Mouse (Mus musculus): ENCODE results near the gene Srgap3. TPM values are rescaled to one million over a fixed set of nuclear protein-coding genes. Genes with fewer than 3 reads are reported as not detected.

The Srgap3 gene
- polyA plus RNA-seq, 2 experiments, result 8.4 to 14.3 TPM

- TF ChIP-seq POLR2A (IDR thresholded peaks at IDR 0.05; ENCODE audit: borderline replicate concordance, extremely low read depth, insufficient read depth, insufficient read length), result no peak
- H3K27me3 ChIP-seq (ENCODE audit: control insufficient read depth, insufficient read depth, low read length), result no peaks in the 10 kb centered on the region
- no peak overlapping the region for H3K4me2 ChIP-seq (replicated peaks; ENCODE audit: low read depth, low read length, severe bottlenecking)
- no peaks in the 10 kb centered on the region for H3K9me3 ChIP-seq (ENCODE audit: control insufficient read depth, low read length)
- no peak overlapping the region for H3K9ac ChIP-seq (ENCODE audit: low read depth, low read length, severe bottlenecking)
- H3K4me3 ChIP-seq (replicated peaks; ENCODE audit: low read length), result no peak overlapping the region
- WGBS, result 88% methylated on average over 6 of the region's 6 CpGs
- no peak overlapping the region for H3K27ac ChIP-seq (replicated peaks; ENCODE audit: low read depth, low read length)
- H3K36me3 ChIP-seq (ENCODE audit: control insufficient read depth, insufficient read depth, low read length), result no peaks in the 10 kb centered on the region
- no peak for ATAC-seq (ENCODE audit: low FRiP score, low read depth)
- no peak for DNase-seq (ENCODE audit: low spot score)
- peaks cover 9% of the 10 kb centered on the region; the same call in 1 of the 2 replicates for H3K4me1 ChIP-seq (ENCODE audit: control insufficient read depth, insufficient read depth, low read length)
Measured at GRCm38 (mm10) chr6:112900306-112900705, 46.8 kb downstream of the Srgap3 start.

DNA sequence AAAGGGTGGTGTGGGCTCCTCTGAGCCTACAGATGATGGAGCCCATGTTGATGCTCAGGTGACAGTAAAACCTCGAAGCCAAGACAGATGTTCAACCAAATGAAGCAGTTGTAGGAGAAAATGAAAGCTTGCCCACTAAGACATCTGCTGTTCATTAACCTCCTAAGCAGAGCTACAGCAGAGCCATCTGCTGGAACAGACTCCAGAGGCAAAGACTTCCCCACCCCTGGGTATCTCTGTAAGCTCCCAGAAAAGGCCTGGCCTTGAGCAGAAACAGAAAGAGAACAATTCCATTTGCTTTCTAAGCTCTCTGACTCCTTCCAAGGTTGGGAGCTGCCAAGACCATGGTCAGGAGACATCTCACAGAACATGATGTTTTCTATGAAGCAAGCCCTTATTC is 47.4 kb downstream of the Srgap3 start:
- no peak overlapping the region for H3K27ac ChIP-seq (replicated peaks; ENCODE audit: low read depth, low read length)
- H3K4me2 ChIP-seq (replicated peaks; ENCODE audit: low read depth, low read length, severe bottlenecking), result no peak overlapping the region
- H3K27me3 ChIP-seq (ENCODE audit: control insufficient read depth, insufficient read depth, low read length), result no peaks in the 10 kb centered on the region
- H3K9ac ChIP-seq (ENCODE audit: low read depth, low read length, severe bottlenecking), result no peak overlapping the region
- DNase-seq (ENCODE audit: low spot score), result peak; percentile 40
- no peaks in the 10 kb centered on the region for H3K36me3 ChIP-seq (ENCODE audit: control insufficient read depth, insufficient read depth, low read length)
- 28% methylated on average over 1 of the region's 1 CpGs for WGBS
- TF ChIP-seq POLR2A (IDR thresholded peaks at IDR 0.05; ENCODE audit: borderline replicate concordance, extremely low read depth, insufficient read depth, insufficient read length), result no peak
- no peaks in the 10 kb centered on the region for H3K9me3 ChIP-seq (ENCODE audit: control insufficient read depth, low read length)
- peaks cover 9% of the 10 kb centered on the region; the same call in 1 of the 2 replicates for H3K4me1 ChIP-seq (ENCODE audit: control insufficient read depth, insufficient read depth, low read length)
- 0 out of 2 replicates have a peak, but pooled peaks have one; percentile 55 for ATAC-seq (ENCODE audit: low FRiP score, low read depth)
- no peak overlapping the region for H3K4me3 ChIP-seq (replicated peaks; ENCODE audit: low read length)

DNA sequence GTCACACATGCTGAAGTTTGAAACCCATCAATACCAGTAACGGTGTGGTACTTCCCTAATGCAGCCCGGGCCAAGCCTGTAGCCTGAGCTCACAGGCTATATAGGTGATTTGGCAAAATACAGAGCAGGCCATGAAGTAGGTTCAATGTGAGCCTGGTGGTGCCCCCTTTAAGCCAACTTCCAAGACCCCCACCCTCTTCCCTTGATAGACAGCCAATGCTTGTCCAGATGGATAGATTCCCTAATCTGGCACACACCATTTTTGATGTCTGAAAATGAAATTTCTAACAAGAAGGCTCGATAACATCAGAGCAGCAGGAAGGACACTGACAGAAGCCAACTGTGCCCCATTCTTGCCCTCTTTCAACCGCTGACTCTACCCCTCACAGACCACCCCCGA is 47.8 kb downstream of the Srgap3 start:
- Histone ChIP-seq H3K4me2 (replicated peaks; ENCODE audit: low read depth, low read length, severe bottlenecking) (no peak overlapping the region), H3K4me3 (replicated peaks; ENCODE audit: low read length) (no peak overlapping the region), H3K27me3 (ENCODE audit: control insufficient read depth, insufficient read depth, low read length) (no peaks in the 10 kb centered on the region), H3K9me3 (ENCODE audit: control insufficient read depth, low read length) (no peaks in the 10 kb centered on the region), H3K9ac (ENCODE audit: low read depth, low read length, severe bottlenecking) (no peak overlapping the region), H3K36me3 (ENCODE audit: control insufficient read depth, insufficient read depth, low read length) (no peaks in the 10 kb centered on the region), H3K4me1 (ENCODE audit: control insufficient read depth, insufficient read depth, low read length) (peaks cover 9% of the 10 kb centered on the region; the same call in 1 of the 2 replicates), H3K27ac (replicated peaks; ENCODE audit: low read depth, low read length) (no peak overlapping the region)
- DNase-seq (ENCODE audit: low spot score), result no peak
- WGBS, result 83% methylated on average over 5 of the region's 5 CpGs
- no peak for ATAC-seq (ENCODE audit: low FRiP score, low read depth)
- no peak for TF ChIP-seq POLR2A (IDR thresholded peaks at IDR 0.05; ENCODE audit: borderline replicate concordance, extremely low read depth, insufficient read depth, insufficient read length)

- 78% methylated on average over 4 of the region's 4 CpGs for WGBS
- Histone ChIP-seq H3K9me3 (ENCODE audit: control insufficient read depth, low read length) (no peaks in the 10 kb centered on the region), H3K4me1 (ENCODE audit: control insufficient read depth, insufficient read depth, low read length) (peaks cover 8% of the 10 kb centered on the region; the same call in 1 of the 2 replicates), H3K27me3 (ENCODE audit: control insufficient read depth, insufficient read depth, low read length) (no peaks in the 10 kb centered on the region), H3K36me3 (ENCODE audit: control insufficient read depth, insufficient read depth, low read length) (no peaks in the 10 kb centered on the region), H3K4me3 (replicated peaks; ENCODE audit: low read length) (no peak overlapping the region), H3K27ac (replicated peaks; ENCODE audit: low read depth, low read length) (no peak overlapping the region), H3K9ac (ENCODE audit: low read depth, low read length, severe bottlenecking) (no peak overlapping the region), H3K4me2 (replicated peaks; ENCODE audit: low read depth, low read length, severe bottlenecking) (no peak overlapping the region)
- no peak for ATAC-seq (ENCODE audit: low FRiP score, low read depth)
- DNase-seq (ENCODE audit: low spot score), result no peak
- TF ChIP-seq POLR2A (IDR thresholded peaks at IDR 0.05; ENCODE audit: borderline replicate concordance, extremely low read depth, insufficient read depth, insufficient read length), result no peak
Measured at GRCm38 (mm10) chr6:112898435-112898834, 48.6 kb downstream of the Srgap3 start.

- H3K9ac ChIP-seq (ENCODE audit: low read depth, low read length, severe bottlenecking), result no peak overlapping the region
- no peak overlapping the region for H3K4me3 ChIP-seq (replicated peaks; ENCODE audit: low read length)
- no peaks in the 10 kb centered on the region for H3K27me3 ChIP-seq (ENCODE audit: control insufficient read depth, insufficient read depth, low read length)
- H3K4me2 ChIP-seq (replicated peaks; ENCODE audit: low read depth, low read length, severe bottlenecking), result no peak overlapping the region
- no peak for ATAC-seq (ENCODE audit: low FRiP score, low read depth)
- no peak overlapping the region for H3K27ac ChIP-seq (replicated peaks; ENCODE audit: low read depth, low read length)
- WGBS, result 69% methylated on average over 11 of the region's 11 CpGs
- H3K4me1 ChIP-seq (ENCODE audit: control insufficient read depth, insufficient read depth, low read length), result no peaks in the 10 kb centered on the region
- no peaks in the 10 kb centered on the region for H3K36me3 ChIP-seq (ENCODE audit: control insufficient read depth, insufficient read depth, low read length)
- TF ChIP-seq POLR2A (IDR thresholded peaks at IDR 0.05; ENCODE audit: borderline replicate concordance, extremely low read depth, insufficient read depth, insufficient read length), result no peak
- no peak for DNase-seq (ENCODE audit: low spot score)
- H3K9me3 ChIP-seq (ENCODE audit: control insufficient read depth, low read length), result no peaks in the 10 kb centered on the region
Measured at GRCm38 (mm10) chr6:112896372-112896771, 50.7 kb downstream of the Srgap3 start.

- Histone ChIP-seq H3K9me3 (ENCODE audit: control insufficient read depth, low read length) (no peaks in the 10 kb centered on the region), H3K4me1 (ENCODE audit: control insufficient read depth, insufficient read depth, low read length) (peaks cover 7% of the 10 kb centered on the region; the same call in 1 of the 2 replicates), H3K4me2 (replicated peaks; ENCODE audit: low read depth, low read length, severe bottlenecking) (no peak overlapping the region), H3K27me3 (ENCODE audit: control insufficient read depth, insufficient read depth, low read length) (no peaks in the 10 kb centered on the region), H3K9ac (ENCODE audit: low read depth, low read length, severe bottlenecking) (no peak overlapping the region), H3K27ac (replicated peaks; ENCODE audit: low read depth, low read length) (no peak overlapping the region), H3K36me3 (ENCODE audit: control insufficient read depth, insufficient read depth, low read length) (no peaks in the 10 kb centered on the region), H3K4me3 (replicated peaks; ENCODE audit: low read length) (no peak overlapping the region)
- ATAC-seq (ENCODE audit: low FRiP score, low read depth) (no peak), DNase-seq (ENCODE audit: low spot score) (no peak)
- 93% methylated on average over 2 of the region's 2 CpGs for WGBS
- TF ChIP-seq POLR2A (IDR thresholded peaks at IDR 0.05; ENCODE audit: borderline replicate concordance, extremely low read depth, insufficient read depth, insufficient read length), result no peak
Measured at GRCm38 (mm10) chr6:112890331-112890751, 56.7 kb downstream of the Srgap3 start.
